Mouse (Mus musculus) neural tube, embryonic 12.5 days (tissue): ENCODE measurements around the gene Atg2b. TPM values are rescaled to one million over a fixed set of nuclear protein-coding genes. Genes with fewer than 3 reads are reported as not detected.

Source experiments
- ATAC-seq: fragments of 200-750 bp; cut with Nextera tagmentation; 2 replicates; pipeline ENCODE4 v1.8.0; 2017; ENCODE audit warnings: low read depth, mild to moderate bottlenecking, moderate TSS enrichment, moderate library complexity; ENCODE audit not compliant: low FRiP score
- H3K27ac ChIP-seq: fragments of 300-500 bp; sonication (generic); 2 replicates; pipeline ENCODE4 v1.5.1; 2016
- H3K27me3 ChIP-seq: fragments of 300-500 bp; sonication (generic); replicated peaks from 2 replicates; pipeline ENCODE4 v1.6.1; 2016; ENCODE audit warnings: mild to moderate bottlenecking
- H3K36me3 ChIP-seq: fragments of 300-500 bp; sonication (generic); 2 replicates; pipeline ENCODE4 v1.6.1; 2016; ENCODE audit warnings: mild to moderate bottlenecking
- H3K4me1 ChIP-seq: fragments of 300-500 bp; sonication (generic); 2 replicates; pipeline ENCODE4 v1.6.1; 2016
- H3K4me2 ChIP-seq: fragments of 300-500 bp; sonication (generic); replicated peaks from 2 replicates; pipeline ENCODE4 v1.6.1; 2016; ENCODE audit warnings: mild to moderate bottlenecking
- H3K4me3 ChIP-seq: fragments of 300-500 bp; sonication (generic); 2 replicates; pipeline ENCODE4 v1.5.1; 2016
- H3K9ac ChIP-seq: fragments of 300-500 bp; sonication (generic); 2 replicates; pipeline ENCODE4 v1.6.1; 2016; ENCODE audit warnings: mild to moderate bottlenecking
- H3K9me3 ChIP-seq: fragments of 300-500 bp; sonication (generic); 2 replicates; pipeline ENCODE4 v1.6.1; 2016; ENCODE audit warnings: mild to moderate bottlenecking
- WGBS: fragments of 180-500 bp; shearing (Covaris S2); methylation state at CpG from one replicate; pipeline ENCODE4 v1.1.7; 2016; 5-methylcytosine and 5-hydroxymethylcytosine counted together
- polyA plus RNA-seq: library from polyadenylated mRNA; unstranded; fragments of >200 nt; fragmentation: Nextera tagmentation; extraction: Ambion mirVana; gene quantifications from 2 replicates; pipeline ENCODE4 v1.2.1, GENCODE M21; 2016

The Atg2b gene
- polyA plus RNA-seq, 1 experiment from 2014 or later, result 18.1 TPM

DNA sequence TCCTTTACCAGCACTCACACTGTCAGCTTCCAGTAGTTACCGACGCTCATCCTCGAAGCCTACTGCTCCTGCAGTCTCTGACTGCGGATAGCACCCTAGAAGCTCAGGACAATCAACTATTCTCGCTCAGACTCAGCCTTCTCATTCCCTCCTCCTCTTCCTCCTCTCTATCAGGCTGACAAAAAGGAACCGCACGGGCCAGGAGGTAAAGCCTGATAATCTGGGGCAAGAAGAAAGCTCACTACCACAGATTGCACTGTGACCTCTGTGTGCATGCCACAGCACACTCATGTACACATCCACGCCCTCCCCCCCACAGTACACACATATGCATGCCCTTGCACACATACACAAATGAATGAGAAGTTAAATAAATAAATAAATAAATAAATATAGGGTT lies 8.7 kb downstream of the Atg2b start:
- no peak for ATAC-seq
- WGBS, result 95% methylated on average over 8 of the region's 8 CpGs
- no peak overlapping the region for H3K27ac ChIP-seq
- no peaks in the 10 kb centered on the region for H3K9me3 ChIP-seq
- no peak overlapping the region for H3K4me3 ChIP-seq
- H3K27me3 ChIP-seq, result no peaks in the 10 kb centered on the region
- peaks cover 26% of the 10 kb centered on the region for H3K36me3 ChIP-seq
- no peaks in the 10 kb centered on the region for H3K4me1 ChIP-seq
- H3K4me2 ChIP-seq, result no peak overlapping the region
- no peak overlapping the region for H3K9ac ChIP-seq

DNA sequence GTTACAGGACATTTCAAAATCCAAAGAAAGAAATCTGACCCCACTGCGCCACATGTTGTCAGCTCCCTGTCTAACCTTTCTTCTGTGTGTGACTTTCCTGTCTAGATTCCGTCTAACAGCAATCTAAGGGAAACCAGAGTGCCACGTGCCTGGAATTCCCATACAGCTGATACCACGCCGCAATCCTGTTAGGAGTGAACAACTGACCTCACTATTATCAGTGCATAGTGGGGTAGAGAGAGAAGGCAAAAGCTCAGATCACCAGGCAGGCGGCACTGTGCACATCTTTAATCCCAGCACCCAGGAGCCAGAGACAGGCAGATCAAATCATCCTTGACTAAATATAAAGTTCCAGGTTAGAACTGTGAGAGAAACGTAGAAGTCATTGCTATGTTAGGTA lies 29.2 kb downstream of the Atg2b start:
- Histone ChIP-seq H3K4me3 (no peak overlapping the region), H3K36me3 (peaks cover 89% of the 10 kb centered on the region), H3K9ac (no peak overlapping the region), H3K27me3 (no peaks in the 10 kb centered on the region), H3K27ac (no peak overlapping the region), H3K9me3 (no peaks in the 10 kb centered on the region), H3K4me2 (no peak overlapping the region), H3K4me1 (no peaks in the 10 kb centered on the region)
- no peak for ATAC-seq
- WGBS, result 93% methylated on average over 7 of the region's 7 CpGs

GRCm38 (mm10) chr12:105642770-105643321 lies 42.2 kb downstream of the Atg2b start:
- Histone ChIP-seq H3K27ac (no peak overlapping the region), H3K4me2 (no peak overlapping the region), H3K27me3 (no peaks in the 10 kb centered on the region), H3K9me3 (no peaks in the 10 kb centered on the region), H3K4me1 (no peaks in the 10 kb centered on the region), H3K9ac (no peak overlapping the region), H3K36me3 (peaks cover 95% of the 10 kb centered on the region), H3K4me3 (no peak overlapping the region)
- WGBS, result 93% methylated on average over 11 of the region's 11 CpGs
- ATAC-seq, result no peak

- Histone ChIP-seq H3K27ac (no peak overlapping the region), H3K9ac (no peak overlapping the region), H3K4me2 (no peak overlapping the region), H3K27me3 (no peaks in the 10 kb centered on the region), H3K9me3 (no peaks in the 10 kb centered on the region), H3K4me3 (no peak overlapping the region), H3K36me3 (peaks cover 88% of the 10 kb centered on the region), H3K4me1 (no peaks in the 10 kb centered on the region)
- 80% methylated on average over 4 of the region's 4 CpGs for WGBS
- no peak for ATAC-seq
Measured at GRCm38 (mm10) chr12:105637554-105637953, 47.5 kb downstream of the Atg2b start.

- Histone ChIP-seq H3K27ac (no peak overlapping the region), H3K4me3 (no peak overlapping the region), H3K36me3 (peaks cover 82% of the 10 kb centered on the region), H3K9ac (no peak overlapping the region), H3K9me3 (no peaks in the 10 kb centered on the region), H3K4me2 (no peak overlapping the region), H3K4me1 (no peaks in the 10 kb centered on the region), H3K27me3 (no peaks in the 10 kb centered on the region)
- no peak for ATAC-seq
- 96% methylated on average over 9 of the region's 9 CpGs for WGBS
Measured at GRCm38 (mm10) chr12:105636551-105636950, 48.5 kb downstream of the Atg2b start.

- no peak overlapping the region for H3K4me3 ChIP-seq
- no peak overlapping the region for H3K27ac ChIP-seq
- H3K36me3 ChIP-seq, result peaks cover 65% of the 10 kb centered on the region
- H3K9ac ChIP-seq, result no peak overlapping the region
- 91% methylated on average over 13 of the region's 13 CpGs for WGBS
- ATAC-seq, result no peak
- no peak overlapping the region for H3K4me2 ChIP-seq
- no peaks in the 10 kb centered on the region for H3K27me3 ChIP-seq
- H3K9me3 ChIP-seq, result no peaks in the 10 kb centered on the region
- no peaks in the 10 kb centered on the region for H3K4me1 ChIP-seq
Measured at GRCm38 (mm10) chr12:105634374-105635067, 50.5 kb downstream of the Atg2b start.

GRCm38 (mm10) chr12:105625798-105626197 lies 59.2 kb downstream of the Atg2b start:
- no peak overlapping the region for H3K9ac ChIP-seq
- H3K4me2 ChIP-seq, result no peak overlapping the region
- no peaks in the 10 kb centered on the region for H3K4me1 ChIP-seq
- 60% methylated on average over 7 of the region's 7 CpGs for whole genome bisulfite sequencing
- H3K27me3 ChIP-seq, result no peaks in the 10 kb centered on the region
- H3K4me3 ChIP-seq, result no peak overlapping the region
- H3K9me3 ChIP-seq, result no peaks in the 10 kb centered on the region
- H3K27ac ChIP-seq, result no peak overlapping the region; the same call in 1 of the 2 replicates
- peaks cover 53% of the 10 kb centered on the region for H3K36me3 ChIP-seq
- no peak for ATAC-seq

GRCm38 (mm10) chr12:105622981-105623539 lies 62.0 kb downstream of the Atg2b start:
- Histone ChIP-seq H3K9ac (no peak overlapping the region), H3K36me3 (peaks cover 67% of the 10 kb centered on the region), H3K4me3 (no peak overlapping the region), H3K4me1 (no peaks in the 10 kb centered on the region), H3K27ac (no peak overlapping the region), H3K27me3 (no peaks in the 10 kb centered on the region), H3K4me2 (no peak overlapping the region), H3K9me3 (no peaks in the 10 kb centered on the region)
- ATAC-seq, result no peak
- 62% methylated on average over 12 of the region's 12 CpGs for WGBS

DNA sequence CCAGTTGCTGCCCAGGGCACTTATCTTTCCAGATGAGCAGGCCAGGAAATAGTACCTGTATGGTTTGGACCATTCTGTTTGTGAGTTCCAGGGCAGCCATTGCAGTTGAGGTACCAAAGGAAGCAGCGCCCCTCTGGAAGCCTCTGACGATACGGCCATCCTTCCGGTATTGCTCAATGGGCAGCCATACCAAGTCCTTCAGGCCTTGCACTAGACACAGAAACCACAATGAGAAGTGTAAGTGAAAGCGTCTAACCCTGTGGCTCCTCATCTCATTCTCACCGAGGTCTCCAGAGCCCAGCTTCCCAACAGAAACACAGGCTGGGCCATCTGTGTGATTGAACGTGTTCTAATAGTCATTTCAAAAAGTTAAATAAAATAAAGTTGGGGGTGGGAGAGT lies 63.0 kb downstream of the Atg2b start:
- Histone ChIP-seq H3K27me3 (no peaks in the 10 kb centered on the region), H3K36me3 (peaks cover 72% of the 10 kb centered on the region), H3K9ac (no peak overlapping the region), H3K4me3 (no peak overlapping the region), H3K4me1 (no peaks in the 10 kb centered on the region), H3K27ac (no peak overlapping the region), H3K9me3 (no peaks in the 10 kb centered on the region), H3K4me2 (no peak overlapping the region)
- 97% methylated on average over 7 of the region's 7 CpGs for WGBS
- ATAC-seq, result no peak

GRCm38 (mm10) chr12:105613559-105613958 lies 71.5 kb downstream of the Atg2b start:
- Histone ChIP-seq H3K27me3 (no peaks in the 10 kb centered on the region), H3K36me3 (peaks cover 33% of the 10 kb centered on the region), H3K9me3 (no peaks in the 10 kb centered on the region), H3K9ac (no peak overlapping the region), H3K4me2 (no peak overlapping the region), H3K4me3 (no peak overlapping the region), H3K27ac (no peak overlapping the region), H3K4me1 (no peaks in the 10 kb centered on the region)
- ATAC-seq, result no peak
- WGBS, result 93% methylated on average over 10 of the region's 10 CpGs

DNA sequence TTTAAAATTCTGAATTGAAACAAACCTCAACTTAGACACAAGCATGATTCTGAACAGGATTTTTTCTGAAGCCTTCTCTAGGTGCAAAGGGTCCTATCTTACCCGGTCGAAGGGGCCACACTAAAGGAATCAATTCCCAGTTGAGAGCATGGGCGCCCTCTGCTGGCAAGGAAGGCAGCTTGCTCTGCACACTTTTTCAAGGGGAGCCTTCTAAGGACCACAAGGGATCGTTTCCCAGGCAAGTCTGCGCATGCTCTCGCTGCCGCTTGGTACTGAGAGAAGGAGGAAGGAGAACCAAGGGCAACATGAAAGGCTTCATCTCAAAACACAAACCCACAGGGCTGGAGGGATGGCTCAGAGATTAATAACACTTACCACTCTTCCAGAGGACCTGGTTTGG lies 73.3 kb downstream of the Atg2b start:
- 15% methylated on average over 7 of the region's 7 CpGs for WGBS
- no peak for ATAC-seq

GRCm38 (mm10) chr12:105611045-105611444 lies 74.0 kb downstream of the Atg2b start:
- H3K27me3 ChIP-seq, result no peaks in the 10 kb centered on the region
- WGBS, result 94% methylated on average over 2 of the region's 2 CpGs

More for the DNA sequence above, 73.3 kb downstream of the Atg2b start:
- peaks cover 15% of the 10 kb centered on the region; the same call in 1 of the 2 replicates for H3K36me3 ChIP-seq
- H3K4me2 ChIP-seq, result no peak overlapping the region
- no peaks in the 10 kb centered on the region for H3K27me3 ChIP-seq
- no peak overlapping the region for H3K4me3 ChIP-seq
- H3K9ac ChIP-seq, result no peak overlapping the region
- H3K27ac ChIP-seq, result no peak overlapping the region
- H3K9me3 ChIP-seq, result no peaks in the 10 kb centered on the region
- no peaks in the 10 kb centered on the region for H3K4me1 ChIP-seq

More at GRCm38 (mm10) chr12:105611045-105611444, 74.0 kb downstream of the Atg2b start:
- Histone ChIP-seq H3K27ac (no peak overlapping the region), H3K4me3 (no peak overlapping the region), H3K9me3 (no peaks in the 10 kb centered on the region), H3K4me2 (no peak overlapping the region), H3K4me1 (no peaks in the 10 kb centered on the region), H3K36me3 (peaks cover 8% of the 10 kb centered on the region; the same call in 1 of the 2 replicates), H3K9ac (no peak overlapping the region)
- ATAC-seq, result no peak
